Mouse (Mus musculus): Measurements from ENCODE around the gene Tnip3. TPM values are rescaled to one million over a fixed set of nuclear protein-coding genes. Genes with fewer than 3 reads are reported as not detected.

Gene Tnip3
- polyA plus RNA-seq (2015; fragmentation: Nextera tagmentation; extraction: Ambion mirVana), result 0.10 TPM in 1 of 2 replicates, not detected in the other

DNA sequence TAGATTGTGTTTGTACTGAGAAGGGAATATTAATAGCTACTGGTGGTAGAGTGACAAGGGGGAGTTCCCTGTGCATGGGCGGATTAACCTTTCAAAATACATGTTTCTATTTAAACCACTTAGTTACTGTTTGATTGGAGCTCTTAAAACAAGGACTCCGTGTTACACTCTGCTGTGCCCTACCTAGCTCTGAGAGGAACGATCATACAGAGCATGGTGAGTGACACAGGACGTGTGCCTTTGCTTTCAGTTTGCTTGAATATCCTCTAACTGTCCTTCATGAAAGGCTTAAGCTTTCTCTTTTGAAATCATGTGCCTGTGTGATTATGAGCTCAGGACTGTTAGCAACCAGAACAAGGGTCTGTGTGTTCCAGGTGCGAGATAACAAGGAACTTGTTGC lies at the start of gene Tnip3:
Tnip3 (plus strand) TSS at position 122 of the 400 bp plus-strand sequence.
- Histone ChIP-seq H3K9me3 (no peaks in the 10 kb centered on the region), H3K4me1 (no peaks in the 10 kb centered on the region), H3K27me3 (replicated peaks) (no peaks in the 10 kb centered on the region), H3K36me3 (no peaks in the 10 kb centered on the region), H3K27ac (no peak within 1 kb of the TSS), H3K9ac (no peak within 1 kb of the TSS), H3K4me3 (replicated peaks) (no peak within 1 kb of the TSS), H3K4me2 (no peak within 1 kb of the TSS)
- no peak for ATAC-seq (ENCODE audit: insufficient read depth, low FRiP score, low read depth)
- WGBS, result 70% methylated on average over 5 of the region's 5 CpGs

GRCm38 (mm10) chr6:65498786-65499185 lies 26.3 kb upstream of the Tnip3 start:
- H3K36me3 ChIP-seq, result no peaks in the 10 kb centered on the region
- no peak overlapping the region for H3K9ac ChIP-seq
- no peaks in the 10 kb centered on the region for H3K9me3 ChIP-seq
- H3K4me1 ChIP-seq, result no peaks in the 10 kb centered on the region
- H3K4me3 ChIP-seq (replicated peaks), result no peak overlapping the region
- no peak overlapping the region for H3K27ac ChIP-seq
- no peak overlapping the region for H3K4me2 ChIP-seq
- H3K27me3 ChIP-seq (replicated peaks), result no peaks in the 10 kb centered on the region
- ATAC-seq (ENCODE audit: insufficient read depth, low FRiP score, low read depth), result no peak

GRCm38 (mm10) chr6:65510051-65510669 lies 15.0 kb upstream of the Tnip3 start:
- Histone ChIP-seq H3K4me1 (no peaks in the 10 kb centered on the region), H3K9me3 (no peaks in the 10 kb centered on the region), H3K9ac (no peak overlapping the region), H3K27me3 (replicated peaks) (no peaks in the 10 kb centered on the region), H3K27ac (no peak overlapping the region), H3K4me3 (replicated peaks) (no peak overlapping the region), H3K36me3 (no peaks in the 10 kb centered on the region), H3K4me2 (no peak overlapping the region)
- WGBS, result 42% methylated on average over 4 of the region's 4 CpGs
- no peak for ATAC-seq (ENCODE audit: insufficient read depth, low FRiP score, low read depth)

DNA sequence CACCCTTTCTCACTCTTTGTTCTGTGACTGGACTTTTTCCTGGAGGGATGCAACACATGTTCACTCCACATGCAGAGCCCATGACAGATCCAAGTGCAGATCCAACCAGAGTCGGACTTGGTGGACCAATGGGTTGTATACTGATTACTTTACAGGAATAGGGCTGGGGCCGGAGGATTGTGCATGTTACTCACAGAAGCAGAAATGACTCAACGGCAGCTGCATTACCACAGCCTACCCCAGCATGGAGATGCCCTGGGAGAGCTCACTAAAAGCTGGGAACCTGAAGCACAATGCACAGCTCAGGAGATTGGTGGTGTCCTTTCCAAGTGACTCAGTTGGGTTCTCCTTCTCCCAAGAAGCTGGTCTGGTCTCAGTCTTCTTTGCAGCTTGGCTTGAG lies 11.3 kb upstream of the Tnip3 start:
- ATAC-seq (ENCODE audit: insufficient read depth, low FRiP score, low read depth), result no peak
- Histone ChIP-seq H3K4me3 (replicated peaks) (no peak overlapping the region), H3K36me3 (no peaks in the 10 kb centered on the region), H3K4me2 (no peak overlapping the region), H3K4me1 (no peaks in the 10 kb centered on the region), H3K9ac (no peak overlapping the region), H3K9me3 (no peaks in the 10 kb centered on the region), H3K27me3 (replicated peaks) (no peaks in the 10 kb centered on the region), H3K27ac (no peak overlapping the region)
- 87% methylated on average over 3 of the region's 3 CpGs for WGBS

- H3K4me3 ChIP-seq (replicated peaks), result no peak overlapping the region
- H3K27ac ChIP-seq, result no peak overlapping the region
- no peak overlapping the region for H3K4me2 ChIP-seq
- H3K9me3 ChIP-seq, result no peaks in the 10 kb centered on the region
- 69% methylated on average over 8 of the region's 8 CpGs for WGBS
- H3K36me3 ChIP-seq, result no peaks in the 10 kb centered on the region
- no peaks in the 10 kb centered on the region for H3K4me1 ChIP-seq
- no peak overlapping the region for H3K9ac ChIP-seq
- no peak for ATAC-seq (ENCODE audit: insufficient read depth, low FRiP score, low read depth)
- H3K27me3 ChIP-seq (replicated peaks), result no peaks in the 10 kb centered on the region
Observed at GRCm38 (mm10) chr6:65516759-65517158, 8.4 kb upstream of the Tnip3 start.

DNA sequence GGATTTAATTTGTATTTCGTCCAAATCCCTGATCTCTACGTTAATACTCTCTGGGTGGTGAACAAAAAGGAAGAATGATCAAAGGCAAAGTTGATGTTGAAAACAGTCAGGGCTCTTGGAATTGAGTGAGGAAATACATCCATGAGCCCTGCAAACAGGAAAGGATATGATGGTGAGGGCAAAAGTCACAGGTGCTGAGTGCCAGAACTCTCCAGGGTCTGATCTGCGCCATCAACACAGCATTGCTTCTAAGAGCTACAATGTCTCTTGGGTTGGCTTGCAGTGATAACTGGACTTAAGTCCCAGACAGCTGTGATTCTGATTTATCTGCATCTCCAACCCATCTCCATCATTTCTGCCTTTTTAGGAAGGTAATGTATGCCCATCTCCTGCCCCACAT lies 4.3 kb upstream of the Tnip3 start:
- H3K36me3 ChIP-seq, result no peaks in the 10 kb centered on the region
- WGBS, result 77% methylated on average over 3 of the region's 3 CpGs
- ATAC-seq (ENCODE audit: insufficient read depth, low FRiP score, low read depth), result no peak
- no peak overlapping the region for H3K27ac ChIP-seq
- no peaks in the 10 kb centered on the region for H3K4me1 ChIP-seq
- no peak overlapping the region for H3K4me3 ChIP-seq (replicated peaks)
- no peaks in the 10 kb centered on the region for H3K9me3 ChIP-seq
- no peaks in the 10 kb centered on the region for H3K27me3 ChIP-seq (replicated peaks)
- H3K9ac ChIP-seq, result no peak overlapping the region
- H3K4me2 ChIP-seq, result no peak overlapping the region

DNA sequence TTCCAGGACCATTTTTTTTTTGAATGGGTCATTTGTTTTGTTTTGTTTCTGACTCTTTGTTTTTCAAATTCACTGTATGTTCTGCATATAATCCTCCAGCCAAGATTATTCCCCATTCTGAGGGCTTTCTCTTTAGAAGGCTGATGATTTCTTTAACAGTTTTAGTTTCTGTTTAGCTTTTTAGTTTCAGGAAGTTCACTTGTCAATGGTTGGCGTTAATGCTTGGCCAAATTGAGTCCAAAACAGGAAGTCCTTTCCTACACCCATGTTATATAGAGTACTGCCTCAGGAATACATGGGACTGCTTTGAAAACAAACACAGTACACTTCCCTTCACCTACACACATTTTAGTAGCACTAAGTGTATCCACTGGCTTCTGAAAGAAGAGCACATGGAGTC lies 2.8 kb downstream of the Tnip3 start:
- Histone ChIP-seq H3K36me3 (no peaks in the 10 kb centered on the region), H3K4me2 (no peak overlapping the region), H3K27me3 (replicated peaks) (no peaks in the 10 kb centered on the region), H3K4me3 (replicated peaks) (no peak overlapping the region), H3K9me3 (no peaks in the 10 kb centered on the region), H3K27ac (no peak overlapping the region), H3K9ac (no peak overlapping the region), H3K4me1 (no peaks in the 10 kb centered on the region)
- ATAC-seq (ENCODE audit: insufficient read depth, low FRiP score, low read depth), result no peak
- 64% methylated on average over 1 of the region's 1 CpGs for WGBS

GRCm38 (mm10) chr6:65531232-65531848 lies 6.2 kb downstream of the Tnip3 start:
- Histone ChIP-seq H3K36me3 (no peaks in the 10 kb centered on the region), H3K9me3 (no peaks in the 10 kb centered on the region), H3K4me2 (no peak overlapping the region), H3K27me3 (replicated peaks) (no peaks in the 10 kb centered on the region), H3K27ac (no peak overlapping the region), H3K4me1 (no peaks in the 10 kb centered on the region), H3K9ac (no peak overlapping the region), H3K4me3 (replicated peaks) (no peak overlapping the region)
- ATAC-seq (ENCODE audit: insufficient read depth, low FRiP score, low read depth), result no peak
- WGBS, result 56% methylated on average over 3 of the region's 3 CpGs

- no peak overlapping the region for H3K9ac ChIP-seq
- no peaks in the 10 kb centered on the region for H3K4me1 ChIP-seq
- 74% methylated on average over 1 of the region's 1 CpGs for WGBS
- H3K27ac ChIP-seq, result no peak overlapping the region
- no peak overlapping the region for H3K4me2 ChIP-seq
- H3K27me3 ChIP-seq (replicated peaks), result no peaks in the 10 kb centered on the region
- no peaks in the 10 kb centered on the region for H3K36me3 ChIP-seq
- ATAC-seq (ENCODE audit: insufficient read depth, low FRiP score, low read depth), result no peak
- no peak overlapping the region for H3K4me3 ChIP-seq (replicated peaks)
- no peaks in the 10 kb centered on the region for H3K9me3 ChIP-seq
Observed at GRCm38 (mm10) chr6:65533687-65534086, 8.6 kb downstream of the Tnip3 start.

DNA sequence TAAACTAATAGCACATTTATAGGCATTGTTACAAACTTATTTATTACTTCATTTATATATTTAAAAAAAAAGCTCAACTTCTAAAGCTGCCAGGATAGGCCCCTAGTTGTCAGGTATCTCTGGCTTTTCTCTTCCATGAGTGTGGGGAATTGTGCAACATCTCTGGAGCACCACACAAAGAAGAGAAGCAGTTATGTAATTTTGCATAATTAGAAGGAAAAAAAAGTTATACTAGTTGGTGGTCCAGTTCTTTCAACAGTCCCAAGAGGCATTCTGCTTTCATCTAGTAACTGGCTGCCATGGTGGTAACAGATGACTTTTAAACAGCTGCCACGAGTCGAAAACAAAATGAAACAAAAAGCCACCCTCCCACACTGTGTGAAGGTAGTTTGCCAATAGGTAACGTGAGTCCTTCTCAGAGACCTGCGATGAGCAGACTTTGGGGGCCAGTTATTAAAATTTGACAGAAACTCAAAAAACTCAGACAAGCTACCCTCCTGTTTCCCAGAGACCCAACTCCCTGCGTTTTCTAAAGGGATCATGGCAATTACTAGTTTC lies 12.3 kb downstream of the Tnip3 start:
- no peak overlapping the region for H3K27ac ChIP-seq
- no peak overlapping the region for H3K4me3 ChIP-seq (replicated peaks)
- WGBS, result 47% methylated on average over 5 of the region's 5 CpGs
- no peaks in the 10 kb centered on the region for H3K36me3 ChIP-seq
- no peak for ATAC-seq (ENCODE audit: insufficient read depth, low FRiP score, low read depth)
- no peaks in the 10 kb centered on the region for H3K27me3 ChIP-seq (replicated peaks)
- H3K4me1 ChIP-seq, result no peaks in the 10 kb centered on the region
- H3K4me2 ChIP-seq, result no peak overlapping the region
- H3K9ac ChIP-seq, result no peak overlapping the region
- H3K9me3 ChIP-seq, result no peaks in the 10 kb centered on the region

GRCm38 (mm10) chr6:65538022-65538652 lies 13.0 kb downstream of the Tnip3 start:
- 58% methylated on average over 9 of the region's 9 CpGs for WGBS
- H3K4me2 ChIP-seq, result no peak overlapping the region
- no peaks in the 10 kb centered on the region for H3K9me3 ChIP-seq
- H3K27me3 ChIP-seq (replicated peaks), result no peaks in the 10 kb centered on the region
- no peak overlapping the region for H3K4me3 ChIP-seq (replicated peaks)
- no peak overlapping the region for H3K27ac ChIP-seq
- no peak overlapping the region for H3K9ac ChIP-seq
- H3K4me1 ChIP-seq, result no peaks in the 10 kb centered on the region
- H3K36me3 ChIP-seq, result no peaks in the 10 kb centered on the region
- no peak for ATAC-seq (ENCODE audit: insufficient read depth, low FRiP score, low read depth)

GRCm38 (mm10) chr6:65538921-65539320 lies 13.8 kb downstream of the Tnip3 start:
- no peak for ATAC-seq (ENCODE audit: insufficient read depth, low FRiP score, low read depth)
- no peaks in the 10 kb centered on the region for H3K36me3 ChIP-seq
- H3K9ac ChIP-seq, result no peak overlapping the region
- no peaks in the 10 kb centered on the region for H3K9me3 ChIP-seq
- 76% methylated on average over 3 of the region's 3 CpGs for WGBS
- H3K4me1 ChIP-seq, result no peaks in the 10 kb centered on the region
- no peak overlapping the region for H3K4me2 ChIP-seq
- H3K27me3 ChIP-seq (replicated peaks), result no peaks in the 10 kb centered on the region
- H3K4me3 ChIP-seq (replicated peaks), result no peak overlapping the region
- no peak overlapping the region for H3K27ac ChIP-seq
